Mouse (Mus musculus) forebrain, embryonic 12.5 days (tissue): ENCODE measurements around the gene Zfp663. TPM values are rescaled to one million over a fixed set of nuclear protein-coding genes. Genes with fewer than 3 reads are reported as not detected.

Experiments used
- ATAC-seq: fragments of 200-750 bp; cut with Nextera tagmentation; 2 replicates; pipeline ENCODE4 v1.8.0; 2017; ENCODE audit warnings: moderate TSS enrichment; ENCODE audit not compliant: low FRiP score
- H3K27ac ChIP-seq: fragments of 300-500 bp; sonication (generic); 2 replicates; pipeline ENCODE4 v1.5.1; 2016; ENCODE audit warnings: mild to moderate bottlenecking
- H3K27me3 ChIP-seq: fragments of 300-500 bp; sonication (generic); 2 replicates; pipeline ENCODE4 v1.6.1; 2016; ENCODE audit warnings: mild to moderate bottlenecking
- H3K36me3 ChIP-seq: fragments of 300-500 bp; sonication (generic); replicated peaks from 2 replicates; pipeline ENCODE4 v1.6.1; 2016; ENCODE audit warnings: mild to moderate bottlenecking
- H3K4me1 ChIP-seq: fragments of 300-500 bp; sonication (generic); 2 replicates; pipeline ENCODE4 v1.6.1; 2016
- H3K4me2 ChIP-seq: fragments of 300-500 bp; sonication (generic); 2 replicates; pipeline ENCODE4 v1.6.1; 2016; ENCODE audit warnings: mild to moderate bottlenecking, moderate library complexity
- H3K4me3 ChIP-seq: fragments of 300-500 bp; sonication (generic); replicated peaks from 2 replicates; pipeline ENCODE4 v1.5.1; 2016; ENCODE audit warnings: mild to moderate bottlenecking
- H3K9ac ChIP-seq: fragments of 300-500 bp; sonication (generic); 2 replicates; pipeline ENCODE4 v1.6.1; 2016; ENCODE audit warnings: mild to moderate bottlenecking
- H3K9me3 ChIP-seq: fragments of 300-500 bp; sonication (generic); 2 replicates; pipeline ENCODE4 v1.6.1; 2016
- WGBS: fragments of 180-500 bp; shearing (Covaris S2); methylation state at CpG from one replicate; pipeline ENCODE4 v1.1.7; 2016; 5-methylcytosine and 5-hydroxymethylcytosine counted together
- polyA plus RNA-seq: library from polyadenylated mRNA; unstranded; fragments of >200 nt; fragmentation: Nextera tagmentation; extraction: Ambion mirVana; gene quantifications from 2 replicates; pipeline ENCODE4 v1.2.1, GENCODE M21; 2016

Gene Zfp663
- 6.8 and 6.9 TPM in 2 replicates for polyA plus RNA-seq

- peaks cover 16% of the 10 kb centered on the region for H3K27me3 ChIP-seq
- peaks cover 41% of the 10 kb centered on the region for H3K4me1 ChIP-seq
- no peaks in the 10 kb centered on the region for H3K9me3 ChIP-seq
- peak within 1 kb of the TSS; percentile 84 for H3K4me2 ChIP-seq
- WGBS: under 1% methylated on average over 27 of the region's 27 CpGs
- H3K36me3 ChIP-seq: no peaks in the 10 kb centered on the region
- peak; percentile 78 for ATAC-seq
- H3K9ac ChIP-seq: peak within 1 kb of the TSS; percentile 67
- peak within 1 kb of the TSS; percentile 51 for H3K4me3 ChIP-seq
- peak within 1 kb of the TSS; percentile 84 for H3K27ac ChIP-seq
Observed at GRCm38 (mm10) chr2:165368496-165368895, at the start of gene Zfp663. Gene Zfp663 (minus strand): TSS chr2:165368729.

- Histone ChIP-seq H3K27me3 (no peaks in the 10 kb centered on the region), H3K9me3 (no peaks in the 10 kb centered on the region), H3K4me3 (no peak overlapping the region), H3K9ac (no peak overlapping the region), H3K4me1 (peaks cover 61% of the 10 kb centered on the region), H3K36me3 (no peaks in the 10 kb centered on the region), H3K27ac (peak overlapping the region; percentile 74), H3K4me2 (no peak overlapping the region)
- 46% methylated on average over 7 of the region's 7 CpGs for WGBS
- ATAC-seq: 0 out of 2 replicates have a peak, but pooled peaks have one; percentile 15
Observed at GRCm38 (mm10) chr2:165417291-165417690, 48.8 kb upstream of the Zfp663 start.

- Histone ChIP-seq H3K36me3 (no peaks in the 10 kb centered on the region), H3K4me3 (no peak overlapping the region), H3K9ac (no peak overlapping the region), H3K27me3 (no peaks in the 10 kb centered on the region), H3K4me2 (no peak overlapping the region), H3K4me1 (peaks cover 60% of the 10 kb centered on the region), H3K27ac (peak overlapping the region; percentile 74; the same call in 1 of the 2 replicates), H3K9me3 (no peaks in the 10 kb centered on the region)
- ATAC-seq: no peak
- 48% methylated on average over 6 of the region's 6 CpGs for WGBS
Observed at GRCm38 (mm10) chr2:165415795-165416194, 47.3 kb upstream of the Zfp663 start.

GRCm38 (mm10) chr2:165415141-165415721 lies 46.7 kb upstream of the Zfp663 start:
- Histone ChIP-seq H3K4me2 (no peak overlapping the region), H3K36me3 (no peaks in the 10 kb centered on the region), H3K27ac (peak overlapping the region; percentile 74), H3K9ac (no peak overlapping the region), H3K4me1 (peaks cover 54% of the 10 kb centered on the region), H3K27me3 (no peaks in the 10 kb centered on the region), H3K4me3 (no peak overlapping the region), H3K9me3 (no peaks in the 10 kb centered on the region)
- no peak for ATAC-seq
- 35% methylated on average over 11 of the region's 11 CpGs for WGBS

- H3K27me3 ChIP-seq: peaks cover 1% of the 10 kb centered on the region; the same call in 1 of the 2 replicates
- no peak overlapping the region for H3K4me2 ChIP-seq
Observed at GRCm38 (mm10) chr2:165414321-165414720, 45.8 kb upstream of the Zfp663 start.

GRCm38 (mm10) chr2:165413884-165414283 lies 45.4 kb upstream of the Zfp663 start:
- Histone ChIP-seq H3K36me3 (no peaks in the 10 kb centered on the region), H3K4me2 (no peak overlapping the region), H3K9ac (no peak overlapping the region), H3K27ac (0 out of 2 replicates have a peak overlapping the region, but pooled peaks have one; percentile 74), H3K4me1 (peaks cover 41% of the 10 kb centered on the region), H3K27me3 (peaks cover 4% of the 10 kb centered on the region; the same call in 1 of the 2 replicates), H3K9me3 (no peaks in the 10 kb centered on the region), H3K4me3 (no peak overlapping the region)
- WGBS: 52% methylated on average over 3 of the region's 3 CpGs
- no peak for ATAC-seq

More at GRCm38 (mm10) chr2:165414321-165414720, 45.8 kb upstream of the Zfp663 start:
- Histone ChIP-seq H3K27ac (peak overlapping the region; percentile 74), H3K4me3 (no peak overlapping the region), H3K4me1 (peaks cover 45% of the 10 kb centered on the region), H3K36me3 (no peaks in the 10 kb centered on the region), H3K9ac (no peak overlapping the region), H3K9me3 (no peaks in the 10 kb centered on the region)
- no peak for ATAC-seq
- 80% methylated on average over 5 of the region's 5 CpGs for WGBS

GRCm38 (mm10) chr2:165407700-165408301 lies 39.3 kb upstream of the Zfp663 start:
- no peak for ATAC-seq
- no peak overlapping the region for H3K27ac ChIP-seq
- H3K4me3 ChIP-seq: no peak overlapping the region
- no peaks in the 10 kb centered on the region for H3K36me3 ChIP-seq
- no peaks in the 10 kb centered on the region for H3K4me1 ChIP-seq
- H3K9me3 ChIP-seq: no peaks in the 10 kb centered on the region
- H3K9ac ChIP-seq: no peak overlapping the region
- H3K4me2 ChIP-seq: no peak overlapping the region
- peaks cover 4% of the 10 kb centered on the region; the same call in 1 of the 2 replicates for H3K27me3 ChIP-seq
- WGBS: 45% methylated on average over 10 of the region's 10 CpGs

GRCm38 (mm10) chr2:165405351-165405750 lies 36.8 kb upstream of the Zfp663 start:
- no peak overlapping the region for H3K4me3 ChIP-seq
- no peak for ATAC-seq
- peaks cover 4% of the 10 kb centered on the region; the same call in 1 of the 2 replicates for H3K27me3 ChIP-seq
- no peak overlapping the region for H3K4me2 ChIP-seq
- WGBS: 66% methylated on average over 6 of the region's 6 CpGs
- H3K9me3 ChIP-seq: no peaks in the 10 kb centered on the region
- no peaks in the 10 kb centered on the region for H3K36me3 ChIP-seq
- no peaks in the 10 kb centered on the region for H3K4me1 ChIP-seq
- no peak overlapping the region for H3K9ac ChIP-seq
- no peak overlapping the region for H3K27ac ChIP-seq

- Histone ChIP-seq H3K9me3 (no peaks in the 10 kb centered on the region), H3K4me3 (no peak overlapping the region), H3K36me3 (no peaks in the 10 kb centered on the region), H3K27ac (no peak overlapping the region), H3K4me1 (no peaks in the 10 kb centered on the region), H3K9ac (no peak overlapping the region), H3K27me3 (peaks cover 4% of the 10 kb centered on the region; the same call in 1 of the 2 replicates), H3K4me2 (no peak overlapping the region)
- ATAC-seq: no peak
- 80% methylated on average over 9 of the region's 9 CpGs for WGBS
Observed at GRCm38 (mm10) chr2:165404951-165405350, 36.4 kb upstream of the Zfp663 start.

- H3K4me3 ChIP-seq: no peak overlapping the region
- no peak overlapping the region for H3K4me2 ChIP-seq
- 0 out of 2 replicates have a peak, but pooled peaks cover 2% of the 10 kb centered on the region for H3K9me3 ChIP-seq
- no peaks in the 10 kb centered on the region; the same call in 1 of the 2 replicates for H3K27me3 ChIP-seq
- no peak overlapping the region for H3K27ac ChIP-seq
- peaks cover 16% of the 10 kb centered on the region for H3K4me1 ChIP-seq
- no peak overlapping the region for H3K9ac ChIP-seq
- H3K36me3 ChIP-seq: no peaks in the 10 kb centered on the region
- ATAC-seq: no peak
- WGBS: 51% methylated on average over 15 of the region's 15 CpGs
Observed at GRCm38 (mm10) chr2:165398164-165398785, 29.7 kb upstream of the Zfp663 start.

- peak; percentile 15; the same call in 1 of the 2 replicates for ATAC-seq
- WGBS: 70% methylated on average over 23 of the region's 23 CpGs
- Histone ChIP-seq H3K4me2 (no peak overlapping the region), H3K27ac (peak overlapping the region; percentile 61; the same call in 1 of the 2 replicates), H3K36me3 (no peaks in the 10 kb centered on the region), H3K4me1 (peaks cover 16% of the 10 kb centered on the region), H3K27me3 (no peaks in the 10 kb centered on the region; the same call in 1 of the 2 replicates), H3K9ac (no peak overlapping the region), H3K4me3 (no peak overlapping the region), H3K9me3 (0 out of 2 replicates have a peak, but pooled peaks cover 2% of the 10 kb centered on the region)
Observed at GRCm38 (mm10) chr2:165397502-165398163, 29.1 kb upstream of the Zfp663 start.
